9 mouse cellular contexts compared by ENCODE assay signal in genomic region chr2:129660020-129660419, GRCm38 (mm10). TPM values are rescaled to one million over a fixed set of nuclear protein-coding genes. Genes with fewer than 3 reads are reported as not detected.
DNase-seq lines count a peak whose midpoint lies in the region; ATAC-seq and TF ChIP-seq lines count a peak whose summit lies in the region.
"Had no signal": no experiment of that assay in that cellular context is flagged by ENCODE, and none has a peak within 500 bp of the region (broad histone marks: within the 10 kb centered on the region; RNA-seq: fewer than 3 reads in every experiment).

No protein-coding gene starts in this region.

- POLR2A ChIA-PET in Patski (lab: Charles Lee) = no interaction called here

- TF ChIP-seq CTCF in Patski (IDR thresholded peaks at IDR 0.05) = peak; percentile 50
- peak; percentile 52 for TF ChIP-seq CTCF in kidney, postnatal 0 days (IDR thresholded peaks at IDR 0.05; ENCODE audit: low read depth)

- peak; percentile 40 to 43 for DNase-seq in heart, postnatal 10 days
- no peak for DNase-seq in heart, embryonic 10.5 days (ENCODE audit: low spot score)
- DNase-seq in 3T3-L1 (ENCODE audit: low read depth, low spot score) = peak; percentile 6
- no peak for DNase-seq in Patski (ENCODE audit: low read depth, low spot score)
- peak; percentile 39 for DNase-seq in kidney, postnatal 0 days (ENCODE audit: low spot score)
- DNase-seq in embryo, embryonic 10 days (ENCODE audit: low spot score) = no peak
- DNase-seq in T-cell, adult 2 months (ENCODE audit: low spot score) = no peak

- H3K9me3 ChIP-seq in heart, embryonic 10.5 days = no peaks in the 10 kb centered on the region
- H3K9me3 ChIP-seq in kidney, postnatal 0 days (replicated peaks; ENCODE audit: low read length) = no peaks in the 10 kb centered on the region
- H3K9me3 ChIP-seq in midbrain, embryonic 13.5 days = no peaks in the 10 kb centered on the region
- H3K9me3 ChIP-seq: hindbrain, embryonic 15.5 days had no signal

- H3K27ac ChIP-seq in heart, embryonic 10.5 days = no peak overlapping the region
- no peak overlapping the region for H3K27ac ChIP-seq in kidney, postnatal 0 days
- H3K27ac ChIP-seq in midbrain, embryonic 13.5 days = no peak overlapping the region
- H3K27ac ChIP-seq: hindbrain, embryonic 15.5 days had no signal

- H3K4me3 ChIP-seq in heart, embryonic 10.5 days = no peak overlapping the region
- H3K4me3 ChIP-seq in kidney, postnatal 0 days (replicated peaks; ENCODE audit: low read depth, low read length) = no peak overlapping the region
- H3K4me3 ChIP-seq in midbrain, embryonic 13.5 days (replicated peaks) = no peak overlapping the region
- H3K4me3 ChIP-seq: hindbrain, embryonic 15.5 days had no signal

- no peaks in the 10 kb centered on the region for H3K36me3 ChIP-seq in heart, embryonic 10.5 days
- no peaks in the 10 kb centered on the region for H3K36me3 ChIP-seq in kidney, postnatal 0 days (ENCODE audit: insufficient read depth, low read length)
- no peaks in the 10 kb centered on the region for H3K36me3 ChIP-seq in midbrain, embryonic 13.5 days
- H3K36me3 ChIP-seq: hindbrain, embryonic 15.5 days had no signal

- no peaks in the 10 kb centered on the region for H3K27me3 ChIP-seq in heart, embryonic 10.5 days (ENCODE audit: insufficient read depth, poor library complexity, severe bottlenecking)
- peaks cover 4% of the 10 kb centered on the region for H3K27me3 ChIP-seq in Patski
- H3K27me3 ChIP-seq in kidney, postnatal 0 days (ENCODE audit: insufficient read depth, low read length) = no peaks in the 10 kb centered on the region
- no peaks in the 10 kb centered on the region for H3K27me3 ChIP-seq in midbrain, embryonic 13.5 days
- H3K27me3 ChIP-seq: hindbrain, embryonic 15.5 days had no signal

- H3K4me2 ChIP-seq in kidney, postnatal 0 days (ENCODE audit: low read length) = no peak overlapping the region
- no peak overlapping the region for H3K4me2 ChIP-seq in midbrain, embryonic 13.5 days (replicated peaks)
- H3K4me2 ChIP-seq: hindbrain, embryonic 15.5 days had no signal

- no peaks in the 10 kb centered on the region for H3K4me1 ChIP-seq in heart, embryonic 10.5 days
- no peaks in the 10 kb centered on the region for H3K4me1 ChIP-seq in kidney, postnatal 0 days (replicated peaks; ENCODE audit: insufficient read depth, low read length)
- H3K4me1 ChIP-seq in midbrain, embryonic 13.5 days (replicated peaks) = no peaks in the 10 kb centered on the region
- H3K4me1 ChIP-seq: hindbrain, embryonic 15.5 days had no signal

- no peak overlapping the region for H3K9ac ChIP-seq in kidney, postnatal 0 days (ENCODE audit: low read depth, low read length)
- no peak overlapping the region for H3K9ac ChIP-seq in midbrain, embryonic 13.5 days (replicated peaks)
- H3K9ac ChIP-seq: hindbrain, embryonic 15.5 days had no signal

- CTCF ChIA-PET in Patski (lab: Charles Lee) = no interaction called here

- intact Hi-C loops in heart, postnatal 10 days (cut with DNase I) = loop anchor here (1.0 kb wide), 1 partner anchor 158 kb away; no protein-coding TSS in a partner anchor

- in situ Hi-C loops in Patski (cut with MboI; ENCODE audit: low pct_unique_long_range_greater_than_20kb) = no loop called here

- no peak for ATAC-seq in Patski
- no peak for ATAC-seq in kidney, postnatal 0 days (replicated peaks; ENCODE audit: low FRiP score, low read depth)
- ATAC-seq in midbrain, embryonic 13.5 days = no peak

- 57% methylated on average over 6 of the region's 6 CpGs for WGBS in heart, embryonic 10.5 days
- WGBS in kidney, postnatal 0 days = 56% methylated on average over 6 of the region's 6 CpGs
- 68% methylated on average over 6 of the region's 6 CpGs for WGBS in midbrain, embryonic 13.5 days

RNA-seq across cellular contexts. Expression of gene Pdyn, which starts 39.6 kb away (rescaled TPM):
- not detected for total RNA-seq in heart, postnatal 10 days (2021)
- 0.10 and 0.18 TPM in 2 replicates for polyA plus RNA-seq in heart, embryonic 10.5 days (2016; fragmentation: Nextera tagmentation; extraction: Ambion mirVana)
- polyA plus RNA-seq in Patski (2021) = not detected
- 0.41 and 0.48 TPM in 2 replicates for polyA plus RNA-seq in kidney, postnatal 0 days (2015; fragmentation: Nextera tagmentation; extraction: Ambion mirVana)
- 3.8 and 4.2 TPM in 2 replicates for polyA plus RNA-seq in midbrain, embryonic 13.5 days (2015; fragmentation: Nextera tagmentation; extraction: Ambion mirVana)

Comparison
In these comparisons a context has a peak if more than half of its experiments do, and no peak if none do; other contexts are left out.
1. DNase-seq: peak in heart, postnatal 10 days (2 of 2), 3T3-L1 (single experiment) and kidney, postnatal 0 days (single experiment); none in heart, embryonic 10.5 days (single experiment), Patski (single experiment), embryo, embryonic 10 days (single experiment) and T-cell, adult 2 months (single experiment).